In genomic region chr16:73105496-73105895, GRCm38 (mm10) we compare ENCODE assay signal across 8 mouse cellular contexts.
A peak's percentile ranks its signal among the peaks of the same experiment; 100 is the strongest.
DNase-seq lines count a peak whose midpoint lies in the region; ATAC-seq and TF ChIP-seq lines count a peak whose summit lies in the region.

No protein-coding gene starts in this region.

- H3K9me3 ChIP-seq in embryonic facial prominence, embryonic 14.5 days (ENCODE audit: control insufficient read depth, low read length) = no peaks in the 10 kb centered on the region
- H3K9me3 ChIP-seq in embryonic facial prominence, embryonic 10.5 days = no peaks in the 10 kb centered on the region
- no peaks in the 10 kb centered on the region for H3K9me3 ChIP-seq in hindbrain, embryonic 14.5 days (ENCODE audit: control insufficient read depth, low read length)
- H3K9me3 ChIP-seq in midbrain, embryonic 16.5 days (replicated peaks; ENCODE audit: control insufficient read depth, low read length, poor library complexity, severe bottlenecking) = no peaks in the 10 kb centered on the region
- no peaks in the 10 kb centered on the region for H3K9me3 ChIP-seq in liver, postnatal 0 days (ENCODE audit: low read length)

- H3K4me1 ChIP-seq in embryonic facial prominence, embryonic 14.5 days (ENCODE audit: control insufficient read depth, insufficient read depth, low read length) = peaks cover 6% of the 10 kb centered on the region
- H3K4me1 ChIP-seq in embryonic facial prominence, embryonic 10.5 days = peaks cover 5% of the 10 kb centered on the region
- 0 out of 2 replicates have a peak, but pooled peaks cover 11% of the 10 kb centered on the region for H3K4me1 ChIP-seq in hindbrain, embryonic 14.5 days (replicated peaks; ENCODE audit: control insufficient read depth, insufficient read depth, low read length)
- peaks cover 7% of the 10 kb centered on the region for H3K4me1 ChIP-seq in midbrain, embryonic 16.5 days (ENCODE audit: control insufficient read depth, insufficient read depth, low read length)
- H3K4me1 ChIP-seq in liver, postnatal 0 days (ENCODE audit: insufficient read depth) = no peaks in the 10 kb centered on the region
- no peaks in the 10 kb centered on the region for H3K4me1 ChIP-seq in kidney, adult 2 months (ENCODE audit: control insufficient read depth, insufficient read depth, low read length)

- no peak overlapping the region for H3K27ac ChIP-seq in embryonic facial prominence, embryonic 14.5 days (replicated peaks; ENCODE audit: low read depth, low read length)
- H3K27ac ChIP-seq in embryonic facial prominence, embryonic 10.5 days (replicated peaks) = no peak overlapping the region
- peak overlapping the region; percentile 43 for H3K27ac ChIP-seq in hindbrain, embryonic 14.5 days
- peak overlapping the region; percentile 64 for H3K27ac ChIP-seq in midbrain, embryonic 16.5 days (ENCODE audit: low read length)
- H3K27ac ChIP-seq in liver, postnatal 0 days (ENCODE audit: low read depth) = no peak overlapping the region
- no peak overlapping the region for H3K27ac ChIP-seq in kidney, adult 2 months (ENCODE audit: insufficient read depth, low read depth, low read length)

- TF ChIP-seq POLR2A in kidney, adult 2 months (IDR thresholded peaks at IDR 0.05; ENCODE audit: low read depth, low read length) = no peak

- H3K9ac ChIP-seq in embryonic facial prominence, embryonic 14.5 days (ENCODE audit: low read depth, low read length) = no peak overlapping the region
- peak overlapping the region; percentile 2; the same call in 1 of the 2 replicates for H3K9ac ChIP-seq in hindbrain, embryonic 14.5 days
- H3K9ac ChIP-seq in midbrain, embryonic 16.5 days (ENCODE audit: low read depth, low read length) = no peak overlapping the region
- no peak overlapping the region for H3K9ac ChIP-seq in liver, postnatal 0 days (replicated peaks)

- H3K4me3 ChIP-seq in embryonic facial prominence, embryonic 14.5 days (ENCODE audit: low read depth, low read length) = no peak overlapping the region
- no peak overlapping the region for H3K4me3 ChIP-seq in embryonic facial prominence, embryonic 10.5 days
- H3K4me3 ChIP-seq in hindbrain, embryonic 14.5 days (replicated peaks; ENCODE audit: low read length) = no peak overlapping the region
- H3K4me3 ChIP-seq in midbrain, embryonic 16.5 days (ENCODE audit: low read depth, low read length) = no peak overlapping the region
- no peak overlapping the region for H3K4me3 ChIP-seq in liver, postnatal 0 days (ENCODE audit: low read depth, low read length)
- no peak overlapping the region for H3K4me3 ChIP-seq in kidney, adult 2 months (ENCODE audit: insufficient read depth, low read depth, low read length)

- no peak for TF ChIP-seq CTCF in liver, postnatal 0 days (IDR thresholded peaks at IDR 0.05; ENCODE audit: low read depth)
- TF ChIP-seq CTCF in kidney, adult 2 months (conservative IDR thresholded peaks at IDR 0.05; ENCODE audit: insufficient read depth, insufficient read length, low read depth, low read length) = no peak

- H3K27me3 ChIP-seq in embryonic facial prominence, embryonic 14.5 days (replicated peaks; ENCODE audit: control insufficient read depth, insufficient read depth, low read length) = no peaks in the 10 kb centered on the region
- H3K27me3 ChIP-seq in embryonic facial prominence, embryonic 10.5 days (replicated peaks; ENCODE audit: low read depth, poor library complexity, severe bottlenecking) = no peaks in the 10 kb centered on the region
- no peaks in the 10 kb centered on the region for H3K27me3 ChIP-seq in hindbrain, embryonic 14.5 days (ENCODE audit: control insufficient read depth, insufficient read depth, low read length)
- no peaks in the 10 kb centered on the region for H3K27me3 ChIP-seq in midbrain, embryonic 16.5 days (ENCODE audit: control insufficient read depth, insufficient read depth, low read depth, low read length)
- no peaks in the 10 kb centered on the region for H3K27me3 ChIP-seq in liver, postnatal 0 days (ENCODE audit: insufficient read depth, low read length)
- H3K27me3 ChIP-seq in kidney, adult 2 months (replicated peaks; ENCODE audit: control insufficient read depth, insufficient read depth, low read length) = no peaks in the 10 kb centered on the region

- no peak for TF ChIP-seq EP300 in liver, postnatal 0 days (IDR thresholded peaks at IDR 0.05; ENCODE audit: low read depth)

- no peak overlapping the region for H3K4me2 ChIP-seq in embryonic facial prominence, embryonic 14.5 days (ENCODE audit: low read depth, low read length)
- 0 out of 2 replicates have a peak overlapping the region, but pooled peaks have one; percentile 8 for H3K4me2 ChIP-seq in hindbrain, embryonic 14.5 days (replicated peaks)
- peak overlapping the region; percentile 33 for H3K4me2 ChIP-seq in midbrain, embryonic 16.5 days (ENCODE audit: low read length)
- no peak overlapping the region for H3K4me2 ChIP-seq in liver, postnatal 0 days (ENCODE audit: low read depth, low read length)

- WGBS in embryonic facial prominence, embryonic 14.5 days = 51% methylated on average over 10 of the region's 10 CpGs
- 77% methylated on average over 10 of the region's 10 CpGs for WGBS in embryonic facial prominence, embryonic 10.5 days
- 27% methylated on average over 10 of the region's 10 CpGs for WGBS in hindbrain, embryonic 14.5 days
- WGBS in midbrain, embryonic 16.5 days = 35% methylated on average over 10 of the region's 10 CpGs
- WGBS in liver, postnatal 0 days (ENCODE audit: insufficient replicate concordance) = 73% methylated on average over 10 of the region's 10 CpGs
- 56% methylated on average over 10 of the region's 10 CpGs for WGBS in kidney, adult 2 months

- peak; percentile 78 for DNase-seq in embryonic facial prominence, embryonic 14.5 days (ENCODE audit: low spot score)
- no peak for DNase-seq in embryonic facial prominence, embryonic 10.5 days (ENCODE audit: low spot score)
- peak; percentile 56 for DNase-seq in cerebellum, adult 11 months
- DNase-seq in hindbrain, embryonic 14.5 days (ENCODE audit: low spot score) = peak; percentile 76
- DNase-seq in liver, postnatal 0 days = no peak
- no peak for DNase-seq in kidney, adult 2 months

- H3K36me3 ChIP-seq in embryonic facial prominence, embryonic 14.5 days (ENCODE audit: control insufficient read depth, insufficient read depth, low read length) = no peaks in the 10 kb centered on the region
- no peaks in the 10 kb centered on the region for H3K36me3 ChIP-seq in embryonic facial prominence, embryonic 10.5 days (replicated peaks)
- no peaks in the 10 kb centered on the region for H3K36me3 ChIP-seq in hindbrain, embryonic 14.5 days (replicated peaks; ENCODE audit: control insufficient read depth, insufficient read depth)
- H3K36me3 ChIP-seq in midbrain, embryonic 16.5 days (ENCODE audit: control insufficient read depth, insufficient read depth, low read length) = no peaks in the 10 kb centered on the region
- no peaks in the 10 kb centered on the region for H3K36me3 ChIP-seq in liver, postnatal 0 days (replicated peaks; ENCODE audit: insufficient read depth, low read length)
- H3K36me3 ChIP-seq in kidney, adult 2 months (ENCODE audit: control insufficient read depth, insufficient read depth, low read length) = no peaks in the 10 kb centered on the region

- ATAC-seq in embryonic facial prominence, embryonic 14.5 days (ENCODE audit: low read depth) = peak; percentile 82
- ATAC-seq in hindbrain, embryonic 14.5 days (ENCODE audit: low FRiP score) = peak; percentile 84; the same call in 1 of the 2 replicates
- peak; percentile 90 for ATAC-seq in midbrain, embryonic 16.5 days
- ATAC-seq in liver, postnatal 0 days = no peak
- no peak for ATAC-seq in inflammation-experienced regulatory T-cells, adult 6 months

Comparison
In these comparisons a context has a peak if more than half of its experiments do, and no peak if none do; other contexts are left out.
1. DNase-seq: peak in embryonic facial prominence, embryonic 14.5 days (single experiment), cerebellum, adult 11 months (single experiment) and hindbrain, embryonic 14.5 days (single experiment); none in embryonic facial prominence, embryonic 10.5 days (single experiment), liver, postnatal 0 days (single experiment) and kidney, adult 2 months (single experiment).
2. ATAC-seq: peak in embryonic facial prominence, embryonic 14.5 days (single experiment), hindbrain, embryonic 14.5 days (single experiment) and midbrain, embryonic 16.5 days (single experiment); none in liver, postnatal 0 days (single experiment) and inflammation-experienced regulatory T-cells, adult 6 months (single experiment).
3. H3K27ac ChIP-seq: peak in hindbrain, embryonic 14.5 days (single experiment) and midbrain, embryonic 16.5 days (single experiment); none in embryonic facial prominence, embryonic 14.5 days (single experiment), embryonic facial prominence, embryonic 10.5 days (single experiment), liver, postnatal 0 days (single experiment) and kidney, adult 2 months (single experiment).
4. H3K4me2 ChIP-seq: peak in hindbrain, embryonic 14.5 days (single experiment) and midbrain, embryonic 16.5 days (single experiment); none in embryonic facial prominence, embryonic 14.5 days (single experiment) and liver, postnatal 0 days (single experiment).